Mouse (Mus musculus) spleen, adult 2 months (tissue): Measurements from ENCODE around the gene Nr2e3.

Experiments
- CTCF ChIP-seq: fragments of 200-500 bp; IDR thresholded peaks from 2 replicates; pipeline ENCODE4 v1.5.1; 2011; ENCODE audit warnings: mild to moderate bottlenecking, inconsistent platforms; ENCODE audit not compliant: insufficient read depth, insufficient read length, insufficient replicate concordance; ENCODE audit errors: extremely low read depth
- POLR2A ChIP-seq: fragments of 200-500 bp; IDR thresholded peaks from 2 replicates; pipeline ENCODE4 v1.6.1; 2011; ENCODE audit warnings: low read depth, low read length, inconsistent platforms

- TF ChIP-seq CTCF = no peak
- no peak for TF ChIP-seq POLR2A
Measured at GRCm38 (mm10) chr9:59948691-59949250, 11.7 kb downstream of the Nr2e3 start.
